Mouse (Mus musculus): ENCODE measurements around the gene Bach2.

Gene Bach2

DNA sequence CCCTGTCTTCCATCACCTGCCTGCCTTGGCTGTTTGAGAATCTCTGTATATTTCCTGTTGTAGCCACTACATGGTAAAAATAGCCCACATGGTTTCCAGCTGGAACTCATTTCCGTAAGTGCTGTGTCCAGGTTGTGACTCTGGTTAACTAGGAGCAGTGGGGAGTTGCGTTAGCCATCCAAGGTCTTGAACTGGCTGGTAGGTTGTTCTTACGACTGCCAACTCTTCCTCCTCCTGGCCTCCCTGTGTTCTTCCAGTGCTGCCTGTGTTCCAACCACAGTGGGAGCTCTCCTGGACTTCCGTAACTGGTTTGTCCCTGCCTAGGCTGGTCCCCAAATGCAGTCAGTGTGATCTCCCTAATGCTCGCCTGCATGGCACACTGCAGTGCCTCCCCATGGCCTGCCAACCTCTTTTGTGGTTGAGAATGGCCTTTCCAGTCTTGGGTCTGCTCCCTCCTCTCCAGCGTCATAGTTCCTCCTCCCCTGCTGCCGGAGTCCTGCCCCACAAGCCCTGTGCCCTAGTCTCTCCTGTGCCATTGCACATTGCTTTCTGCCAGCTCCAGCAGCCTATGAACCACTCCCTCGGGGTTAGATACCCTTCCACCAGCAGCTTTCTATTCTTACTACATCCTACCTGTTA lies 298.4 kb downstream of the Bach2 start:
- DNase-seq, result peak; percentile 22 to 43

DNA sequence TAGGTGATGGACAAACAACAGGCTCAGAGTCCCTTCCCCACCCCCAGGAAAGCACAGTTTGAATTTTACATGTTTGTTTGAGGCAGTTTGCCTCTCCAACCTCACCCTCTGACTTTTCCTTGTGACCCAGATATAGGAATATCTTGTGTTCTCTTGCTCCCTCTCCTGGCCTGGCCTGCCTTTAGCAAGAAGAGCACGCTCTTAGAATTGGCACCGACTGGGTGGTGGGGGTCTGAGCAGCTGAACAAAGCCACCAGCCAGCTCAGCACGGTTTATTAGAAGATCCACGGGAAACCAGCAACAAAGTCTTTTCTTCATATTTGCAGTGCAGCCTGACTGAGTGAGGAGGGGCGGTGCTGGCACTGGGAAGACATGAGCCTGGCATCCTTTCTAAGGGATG lies 299.5 kb downstream of the Bach2 start:
- peak; percentile 83 to 87 for DNase-seq

DNA sequence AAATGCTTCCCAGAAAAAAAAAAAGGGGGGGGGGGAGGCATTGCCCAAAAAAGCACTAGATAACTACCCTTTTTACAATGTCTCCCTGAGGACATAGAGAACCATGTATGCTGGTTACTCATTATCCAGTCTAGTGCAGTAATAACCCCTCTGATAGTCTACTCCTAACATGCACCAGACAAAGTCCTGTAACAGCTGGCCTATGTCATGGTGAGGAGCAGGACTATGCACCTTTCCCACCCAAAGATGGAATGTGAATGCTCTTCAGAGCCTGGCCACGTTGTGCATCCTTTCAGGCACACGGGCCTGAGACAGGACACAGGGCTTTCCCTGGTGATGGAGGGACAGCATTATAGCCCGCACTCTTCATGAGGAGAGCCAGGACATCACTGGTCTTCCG lies 299.9 kb downstream of the Bach2 start:
- DNase-seq, result peak in 1 of 2 experiments; percentile 34

DNA sequence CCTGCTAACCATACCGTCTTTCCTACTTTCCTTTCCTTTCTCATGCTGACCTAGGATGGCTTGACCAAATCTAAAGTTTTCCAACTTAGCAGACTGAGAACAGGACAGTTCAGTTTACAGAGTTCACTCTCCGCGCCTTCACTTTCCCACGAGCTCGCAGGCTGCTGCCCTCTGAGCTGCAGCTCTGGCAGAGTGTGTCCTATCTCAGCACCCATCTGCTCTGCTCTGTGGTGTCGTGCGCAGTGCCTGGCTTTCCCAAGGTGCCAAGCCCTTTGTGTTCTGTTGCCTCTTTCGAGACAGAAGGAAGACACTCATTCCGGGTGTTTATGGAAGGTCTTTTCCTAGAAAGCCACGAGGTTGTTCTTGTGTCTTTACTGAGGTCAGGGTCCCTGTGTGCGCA lies 300.4 kb downstream of the Bach2 start:
- DNase-seq, result peak in 1 of 2 experiments; percentile 33

DNA sequence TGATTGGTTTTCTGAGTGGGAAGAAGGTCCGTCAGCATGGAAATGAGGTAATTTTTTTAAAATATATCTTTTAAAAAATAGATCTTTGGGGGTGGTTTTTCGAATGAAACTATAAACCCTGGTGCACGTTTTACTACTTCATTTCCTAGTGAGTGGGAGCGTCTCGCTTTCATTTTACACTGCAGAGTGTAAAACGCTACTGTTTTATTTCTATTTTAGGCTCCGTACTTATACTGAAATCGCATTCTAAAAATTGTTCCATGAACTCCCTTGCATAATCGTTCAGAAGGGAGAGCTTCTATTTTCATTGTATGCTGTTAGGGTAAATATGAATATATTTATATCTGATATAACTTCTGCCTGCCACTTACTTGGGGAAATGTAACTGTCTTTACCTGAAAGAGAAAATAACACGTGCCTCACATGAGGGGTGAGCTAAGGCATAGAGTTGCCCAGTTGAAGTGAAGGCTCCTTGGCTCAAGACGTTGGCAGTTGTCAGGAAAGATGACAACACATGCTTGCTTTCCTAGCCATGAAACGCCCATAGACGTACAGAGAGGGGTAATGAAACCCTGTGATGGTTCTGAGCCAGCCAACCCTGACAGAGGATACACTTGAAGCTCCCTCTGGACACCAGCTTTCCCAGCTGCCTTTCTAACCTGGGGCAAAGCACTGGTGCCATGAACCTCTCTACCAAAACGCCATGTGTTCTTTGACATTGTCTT lies 306.4 kb downstream of the Bach2 start:
- no peak for DNase-seq

DNA sequence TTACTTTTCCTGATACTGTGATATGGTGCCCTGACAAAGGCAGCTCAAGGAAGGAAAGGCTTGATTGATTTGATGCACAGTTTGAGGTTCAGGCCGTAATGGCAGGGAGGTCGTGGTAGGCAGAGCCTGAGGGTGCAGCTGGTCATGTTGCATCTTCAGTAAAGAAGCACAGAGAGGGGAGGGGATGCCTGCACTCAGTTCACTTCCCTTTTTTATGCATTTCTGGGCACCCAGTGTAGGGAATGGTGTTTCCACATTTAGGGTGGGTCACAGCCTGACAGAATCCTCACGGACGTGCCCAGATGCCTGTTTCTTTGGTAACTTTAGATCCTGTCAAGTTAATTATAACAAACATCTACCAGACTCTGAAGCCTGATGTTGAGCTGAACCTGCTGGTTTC lies 306.9 kb downstream of the Bach2 start:
- DNase-seq, result no peak

DNA sequence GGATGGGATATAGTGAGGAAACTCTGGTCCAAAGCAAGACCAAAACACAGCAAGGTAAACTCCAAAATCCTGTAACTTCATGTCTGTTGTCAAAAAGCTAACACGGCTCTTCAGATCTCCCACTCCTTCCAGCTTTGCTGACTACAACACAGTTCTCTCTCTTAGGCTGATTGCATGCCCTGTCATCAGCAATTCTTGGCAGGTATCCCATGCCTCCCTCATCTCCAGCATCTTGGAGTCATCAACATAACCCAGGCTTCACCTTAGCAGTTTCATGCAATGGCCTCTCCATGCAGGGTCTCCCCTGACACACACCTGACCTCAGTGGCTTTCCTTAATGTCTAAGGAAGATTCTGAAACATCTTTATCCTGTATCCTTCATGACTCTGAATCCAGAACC lies 310.5 kb downstream of the Bach2 start:
- no peak for DNase-seq

DNA sequence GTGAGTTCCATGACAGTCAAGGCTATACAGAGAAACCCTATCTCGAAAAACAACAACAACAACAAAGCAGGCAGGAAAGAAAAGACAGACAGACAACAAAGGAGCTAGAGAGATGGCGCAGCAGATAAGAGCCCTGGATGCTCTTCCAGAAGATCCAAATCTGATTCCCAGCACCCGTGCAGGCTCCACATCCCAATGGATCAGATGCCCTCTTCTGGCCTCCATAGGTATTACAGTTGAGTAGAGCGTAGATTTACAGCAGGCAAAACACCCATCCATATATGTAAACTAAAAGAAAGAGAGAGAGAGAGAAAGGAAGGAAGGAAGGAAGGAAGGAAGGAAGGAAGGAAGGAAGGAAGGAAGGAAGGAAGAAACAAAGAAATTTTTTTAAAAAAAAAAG lies 312.7 kb downstream of the Bach2 start:
- no peak for DNase-seq

DNA sequence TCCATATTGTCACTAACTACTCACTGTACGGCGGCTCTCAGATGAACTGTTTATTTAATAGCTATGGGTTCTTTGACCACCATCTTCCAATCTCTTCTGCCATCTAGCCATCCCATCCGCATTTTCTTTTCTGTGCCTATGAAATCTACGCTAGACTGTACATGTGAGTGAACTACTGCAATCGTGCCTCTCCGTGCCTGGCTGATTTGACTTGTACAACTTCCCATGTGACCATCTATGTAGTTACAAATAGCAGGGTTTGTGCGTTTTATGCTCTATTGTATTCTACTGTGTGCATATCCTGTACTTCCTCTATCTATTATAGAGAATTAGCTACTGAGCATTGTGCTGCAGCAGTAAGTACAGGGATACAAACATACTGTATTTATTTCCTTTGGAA lies 316.9 kb downstream of the Bach2 start:
- no peak for DNase-seq

DNA sequence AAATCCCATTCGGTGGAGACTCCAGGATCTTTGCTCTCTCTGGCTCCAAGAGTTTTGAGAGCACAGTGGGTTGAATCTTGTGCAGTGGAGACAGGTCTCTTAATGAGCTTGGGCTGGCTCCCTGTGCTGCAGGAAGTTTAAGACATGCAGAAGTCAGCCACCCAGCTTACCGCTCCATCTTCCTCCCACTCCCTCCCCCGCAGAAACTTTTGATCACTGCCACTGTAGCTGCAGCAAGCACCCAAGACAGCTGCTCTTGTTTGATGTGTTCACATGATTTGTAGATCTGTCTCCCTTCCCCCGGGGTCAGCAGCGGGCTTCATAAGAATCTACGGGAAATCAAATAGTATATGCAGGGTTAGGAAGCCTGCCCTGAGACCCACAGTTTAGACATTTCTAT lies 321.6 kb downstream of the Bach2 start:
- DNase-seq, result peak; percentile 63 to 73

DNA sequence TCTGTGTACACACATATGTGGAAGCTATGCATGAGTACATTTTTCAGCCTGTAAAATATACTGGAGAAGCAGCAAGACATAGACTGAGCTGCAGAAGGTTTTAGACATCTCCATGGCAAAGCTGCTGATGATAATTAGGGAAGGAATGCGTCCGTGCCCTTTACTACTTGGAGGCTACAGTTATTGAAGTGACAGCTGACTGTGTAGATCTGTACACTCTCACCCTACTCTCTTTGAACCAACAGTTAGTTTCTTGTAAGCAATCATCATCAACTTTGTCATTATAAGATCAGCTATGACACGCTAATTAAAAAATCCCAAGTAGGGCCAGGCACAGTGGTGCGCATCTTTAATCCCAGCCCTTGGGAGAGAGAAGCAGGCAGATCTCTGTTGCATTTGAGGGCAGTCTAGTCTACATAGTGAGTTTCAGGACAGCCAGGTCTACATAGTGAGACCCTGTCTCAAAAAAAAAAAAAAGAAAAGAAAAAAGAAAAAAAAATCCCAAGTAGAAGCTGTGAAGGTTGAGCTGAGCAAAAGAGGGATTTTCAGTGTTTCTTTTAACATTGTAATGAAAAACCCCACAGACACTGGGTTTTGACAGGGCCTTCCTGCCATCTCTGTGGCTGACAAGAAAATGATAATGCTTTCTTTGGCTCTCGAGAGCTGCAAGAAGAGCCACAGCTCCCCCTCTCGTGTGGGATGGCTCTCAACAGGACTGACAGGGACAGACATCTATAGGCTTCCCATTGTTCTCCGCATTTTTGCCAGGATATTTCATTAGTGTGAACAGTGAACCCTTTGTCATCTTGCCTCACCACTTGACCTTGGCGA lies 322.3 kb downstream of the Bach2 start:
- DNase-seq, result peak in 1 of 2 experiments; percentile 32

DNA sequence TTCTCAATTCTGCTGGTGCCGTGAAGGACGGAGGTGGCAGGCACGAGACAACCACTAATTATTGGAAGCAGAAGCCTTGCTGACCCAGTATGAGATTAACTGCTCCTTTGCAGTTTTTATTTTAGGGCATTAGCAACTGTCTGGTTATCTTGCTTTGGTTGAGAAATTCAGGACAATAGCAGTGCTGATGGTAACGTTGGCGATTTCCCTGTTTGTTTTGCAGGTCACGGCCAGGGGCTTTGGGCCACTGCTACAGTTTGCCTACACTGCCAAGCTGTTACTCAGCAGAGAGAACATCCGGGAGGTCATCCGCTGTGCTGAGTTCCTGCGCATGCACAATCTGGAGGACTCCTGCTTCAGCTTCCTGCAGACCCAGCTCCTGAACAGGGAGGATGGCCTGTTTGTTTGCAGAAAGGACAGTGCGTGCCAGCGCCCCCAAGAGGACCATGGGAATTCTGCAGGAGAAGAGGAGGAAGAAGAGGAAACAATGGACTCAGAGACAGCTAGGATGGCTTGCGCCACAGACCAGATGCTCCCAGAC lies 323.0 kb downstream of the Bach2 start:
- DNase-seq, result peak; percentile 45 to 64

DNA sequence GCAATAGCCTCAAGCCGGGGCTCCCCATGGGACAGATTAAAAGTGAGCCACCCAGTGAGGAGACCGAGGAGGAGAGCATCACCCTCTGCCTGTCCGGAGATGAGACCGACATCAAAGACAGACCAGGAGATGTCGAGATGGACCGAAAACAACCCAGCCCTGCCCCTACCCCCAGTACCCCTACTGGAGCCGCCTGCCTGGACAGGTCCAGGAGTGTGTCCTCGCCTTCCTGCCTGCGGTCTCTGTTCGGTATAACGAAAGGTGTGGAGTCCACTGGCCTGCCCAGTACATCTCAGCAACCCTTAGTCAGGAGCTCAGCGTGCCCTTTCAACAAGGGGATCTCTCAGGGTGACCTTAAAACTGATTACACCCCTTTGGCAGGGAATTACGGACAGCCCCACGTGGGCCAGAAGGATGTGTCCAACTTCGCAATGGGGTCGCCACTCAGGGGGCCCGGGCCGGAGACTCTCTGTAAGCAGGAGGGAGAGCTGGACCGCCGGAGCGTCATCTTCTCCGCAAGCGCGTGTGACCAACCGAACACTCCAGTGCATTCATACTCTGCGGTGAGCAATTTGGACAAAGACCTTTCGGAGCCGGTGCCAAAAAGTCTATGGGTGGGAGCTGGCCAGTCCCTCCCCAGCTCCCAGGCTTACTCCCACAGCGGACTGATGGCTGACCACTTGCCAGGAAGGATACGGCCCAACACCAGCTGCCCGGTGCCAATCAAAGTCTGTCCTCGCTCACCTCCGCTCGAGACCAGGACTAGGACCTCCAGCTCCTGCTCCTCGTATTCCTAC lies 323.9 kb downstream of the Bach2 start:
- DNase-seq, result no peak

DNA sequence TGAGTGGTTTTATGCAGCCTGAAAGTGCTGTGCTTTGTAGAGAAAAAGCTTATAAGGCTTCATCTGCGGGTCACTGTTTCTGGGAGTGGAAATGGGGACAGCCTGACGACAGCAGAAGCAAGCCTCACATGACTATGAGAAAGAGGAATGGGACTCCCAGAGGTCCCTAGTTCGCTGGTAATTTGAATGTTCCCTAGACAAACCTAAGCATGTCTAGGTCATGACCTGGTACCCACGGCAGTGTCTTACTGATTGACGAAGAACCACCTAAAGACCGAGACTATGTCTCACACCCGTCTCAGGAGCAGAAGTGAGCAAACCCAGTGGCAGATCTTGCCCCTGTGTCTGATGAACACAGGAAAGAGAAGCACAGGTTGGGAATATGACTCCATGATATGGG lies 325.8 kb downstream of the Bach2 start:
- DNase-seq, result no peak

DNA sequence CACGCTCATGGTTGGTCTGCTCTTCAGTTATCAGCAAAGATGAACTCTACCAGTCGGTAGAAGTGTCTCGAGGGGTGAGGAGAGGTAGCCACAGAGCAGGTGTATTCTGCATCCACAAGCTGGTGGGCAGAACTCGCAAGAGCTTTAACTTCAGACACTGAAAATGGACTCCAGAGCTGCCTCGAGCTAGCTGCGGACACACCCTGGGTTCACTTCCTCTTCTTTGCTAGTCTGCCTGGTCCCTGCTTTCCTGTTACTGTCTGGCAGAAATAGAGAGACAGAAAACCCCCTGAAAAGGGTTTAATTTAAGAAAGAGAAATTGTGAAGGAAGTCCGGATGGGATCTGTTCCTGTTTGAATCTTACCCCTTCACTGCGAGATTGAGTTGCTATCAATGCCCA lies 326.3 kb downstream of the Bach2 start:
- DNase-seq, result no peak

DNA sequence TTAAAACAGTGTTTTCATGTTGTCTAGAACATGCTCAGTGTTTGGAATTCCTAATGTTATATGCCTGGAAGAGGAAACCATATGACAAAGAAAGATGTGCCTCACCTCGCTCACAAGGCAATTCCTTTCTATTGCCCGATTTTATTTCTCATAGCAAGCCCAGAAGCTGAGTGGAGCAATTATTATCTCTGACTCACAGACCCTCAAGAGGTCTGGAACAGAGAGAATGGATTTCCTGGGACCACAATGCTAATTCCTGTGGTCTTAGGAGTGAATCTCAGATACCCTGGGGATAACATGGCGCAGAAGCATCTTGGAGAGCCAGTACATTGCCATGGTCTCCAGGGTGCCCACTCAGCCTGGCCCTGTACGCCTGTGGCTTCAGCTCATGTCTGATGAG lies 330.4 kb downstream of the Bach2 start:
- DNase-seq, result no peak

DNA sequence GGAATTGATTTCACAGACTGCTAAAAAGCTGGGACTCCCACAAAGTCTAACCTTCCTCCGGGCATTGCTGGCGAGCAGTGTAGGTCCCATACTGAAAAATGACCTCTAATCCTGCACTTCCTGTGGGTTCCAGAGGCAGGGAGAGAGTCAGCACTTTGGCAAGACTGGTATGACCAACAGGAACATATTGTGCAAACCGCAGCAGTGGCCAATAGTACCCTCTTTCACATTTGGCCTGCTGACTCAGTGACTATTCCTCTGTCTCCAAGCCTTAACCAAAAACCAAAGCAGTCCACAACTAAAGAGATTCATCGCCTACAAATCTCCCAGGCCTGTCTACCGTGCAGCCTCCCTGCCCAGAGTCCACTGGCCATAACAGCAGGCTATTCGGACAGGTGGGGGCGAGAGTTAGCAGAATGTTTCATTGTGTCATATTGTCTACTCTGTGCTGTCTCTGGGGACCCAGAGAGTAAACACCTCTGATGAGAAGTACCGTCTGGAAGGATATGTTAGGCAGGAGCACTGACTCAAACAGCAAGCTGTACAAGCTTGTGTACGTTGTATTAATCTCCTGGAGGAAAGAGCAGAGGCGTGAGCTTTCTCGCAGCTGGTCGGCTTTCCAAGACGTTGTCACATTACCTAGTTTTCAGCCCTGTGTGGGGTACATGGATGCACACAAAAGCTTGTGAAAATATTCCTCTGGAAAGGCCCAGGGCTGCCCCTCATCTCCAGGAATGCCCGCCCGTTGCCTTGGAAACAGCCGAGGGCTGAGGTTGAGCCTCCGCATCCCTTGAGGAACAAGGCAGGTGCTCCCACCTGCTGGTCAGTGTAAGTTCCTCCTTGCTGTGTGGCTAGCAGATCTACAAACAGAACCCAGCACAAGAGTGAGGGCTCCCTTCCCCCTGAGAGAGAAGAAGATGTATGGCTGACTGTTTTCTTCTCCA lies 331.7 kb downstream of the Bach2 start:
- peak; percentile 31 to 49 for DNase-seq

DNA sequence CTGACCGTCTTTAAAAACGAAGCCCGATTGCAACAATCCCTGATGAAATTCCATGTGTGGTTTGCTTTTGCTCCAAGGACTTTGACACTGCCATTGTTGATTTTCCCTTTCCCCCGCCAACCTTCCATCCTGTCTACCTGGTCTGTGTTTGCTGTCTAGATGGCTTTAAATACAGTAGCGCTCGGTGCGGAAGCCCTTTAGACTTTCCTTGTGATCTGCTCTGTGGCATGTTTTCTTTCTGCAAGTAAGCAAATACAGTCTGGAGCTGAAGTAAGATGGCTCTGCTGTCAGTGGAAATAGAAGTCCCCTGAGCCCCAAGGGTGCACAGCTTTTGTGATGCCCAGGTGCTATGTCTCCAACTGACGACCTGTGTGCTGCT lies 332.3 kb downstream of the Bach2 start:
- DNase-seq, result no peak

DNA sequence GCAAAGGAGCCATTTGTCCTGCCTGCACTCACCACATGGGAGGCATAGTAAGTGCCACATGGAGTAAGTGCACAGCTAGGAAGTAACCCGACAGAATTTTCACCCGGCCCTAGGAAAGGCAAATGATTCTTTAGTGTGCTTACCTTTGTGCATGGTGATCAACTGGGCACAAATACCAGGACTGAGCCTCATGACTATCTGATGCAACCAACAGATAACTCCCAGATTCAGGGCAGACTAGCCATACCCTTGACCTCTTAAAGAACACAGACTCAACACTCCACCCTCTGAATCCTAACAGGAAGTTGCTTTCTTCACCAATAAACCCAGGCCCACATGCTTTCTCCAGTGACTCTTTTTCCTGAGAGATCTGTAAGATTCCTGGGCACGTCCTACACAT lies 332.8 kb downstream of the Bach2 start:
- no peak for DNase-seq

DNA sequence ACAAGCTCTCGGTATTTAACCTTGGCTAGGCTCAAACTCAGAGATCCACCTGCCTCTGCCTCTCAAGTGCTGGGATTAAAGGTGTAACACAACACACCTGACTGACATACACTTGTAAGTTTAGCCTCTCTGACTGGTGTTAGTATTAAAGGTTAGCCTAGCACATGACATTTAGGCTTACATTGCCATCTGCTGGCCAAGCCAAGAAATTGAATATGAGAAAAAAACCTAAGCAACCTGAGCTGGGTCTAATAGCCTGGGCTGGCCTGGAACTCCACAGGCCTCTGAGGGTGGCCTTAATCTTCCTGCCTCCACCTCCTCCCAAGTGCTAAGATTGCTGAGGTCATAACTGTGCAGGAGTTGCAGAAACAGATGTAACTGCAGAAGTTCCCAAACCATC lies 333.5 kb downstream of the Bach2 start:
- peak; percentile 50 to 57 for DNase-seq

DNA sequence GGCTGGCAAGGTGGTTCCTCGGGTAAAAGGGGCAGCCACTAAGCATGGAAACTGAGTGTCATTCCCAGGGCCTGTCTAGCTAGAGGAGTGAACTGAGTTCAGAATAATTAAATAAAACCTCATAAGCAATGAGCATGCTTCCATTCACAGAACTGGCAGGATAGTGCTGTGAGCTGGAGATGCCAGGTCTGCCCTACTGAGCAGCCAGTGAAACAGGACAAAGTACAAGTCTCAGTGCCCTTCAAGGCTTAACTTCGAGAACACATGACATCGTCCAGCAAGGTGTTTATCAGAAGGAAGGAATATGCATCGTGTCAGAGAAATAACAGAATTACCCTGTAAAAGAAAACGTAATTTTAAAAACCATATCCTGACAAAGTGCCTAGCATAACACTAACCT lies 335.0 kb downstream of the Bach2 start:
- DNase-seq, result no peak

DNA sequence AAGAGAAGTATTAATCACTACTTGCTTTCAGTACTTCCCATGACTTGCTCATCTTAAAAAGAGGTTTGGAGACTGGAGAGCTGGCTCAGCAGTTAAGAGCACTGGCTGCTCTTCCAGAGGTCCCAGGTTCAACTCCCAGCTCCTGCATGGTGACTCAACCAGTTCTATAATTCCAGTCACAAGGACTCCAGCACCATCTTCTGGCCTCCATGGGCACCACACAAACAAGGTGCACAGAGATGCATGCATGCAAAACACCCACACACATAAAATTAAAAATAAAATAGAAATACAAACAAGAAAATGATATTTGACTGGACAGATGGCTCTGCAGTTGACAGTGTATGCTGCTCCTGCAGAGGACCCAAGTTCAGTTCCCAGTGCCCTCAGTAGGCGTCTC lies 336.0 kb downstream of the Bach2 start:
- no peak for DNase-seq
